Mouse (Mus musculus) limb, embryonic 15.5 days (tissue): ENCODE data around the gene Trabd2b. TPM values are rescaled to one million over a fixed set of nuclear protein-coding genes. Genes with fewer than 3 reads are reported as not detected.

ENCODE experiments used
- ATAC-seq: fragments of 200-750 bp; cut with Nextera tagmentation; 2 replicates; pipeline ENCODE4 v1.8.0; 2017; ENCODE audit warnings: low read depth, moderate TSS enrichment; ENCODE audit not compliant: insufficient number of reproducible peaks, low FRiP score, low TSS enrichment
- H3K27ac ChIP-seq: fragments of 300-500 bp; sonication (generic); 2 replicates; pipeline ENCODE4 v1.5.1; 2015; ENCODE audit warnings: moderate library complexity, mild to moderate bottlenecking, inconsistent platforms
- H3K27me3 ChIP-seq: fragments of 300-500 bp; sonication (generic); 2 replicates; pipeline ENCODE4 v1.6.1; 2015; ENCODE audit warnings: inconsistent platforms
- H3K36me3 ChIP-seq: fragments of 300-500 bp; sonication (generic); 2 replicates; pipeline ENCODE4 v1.6.1; 2015; ENCODE audit warnings: inconsistent platforms
- H3K4me1 ChIP-seq: fragments of 300-500 bp; sonication (generic); 2 replicates; pipeline ENCODE4 v1.6.1; 2015; ENCODE audit warnings: inconsistent platforms
- H3K4me2 ChIP-seq: fragments of 300-500 bp; sonication (generic); 2 replicates; pipeline ENCODE4 v1.6.1; 2015; ENCODE audit warnings: mild to moderate bottlenecking, inconsistent platforms
- H3K4me3 ChIP-seq: fragments of 300-500 bp; sonication (generic); 2 replicates; pipeline ENCODE4 v1.5.1; 2015; ENCODE audit warnings: mild to moderate bottlenecking, inconsistent platforms
- H3K9ac ChIP-seq: fragments of 300-500 bp; sonication (generic); 2 replicates; pipeline ENCODE4 v1.6.1; 2015; ENCODE audit warnings: inconsistent platforms
- H3K9me3 ChIP-seq: fragments of 300-500 bp; sonication (generic); 2 replicates; pipeline ENCODE4 v1.6.1; 2016; ENCODE audit warnings: inconsistent platforms
- WGBS: fragments of 180-500 bp; shearing (Covaris S2); methylation state at CpG from one replicate; pipeline ENCODE4 v1.1.7; 2015; 5-methylcytosine and 5-hydroxymethylcytosine counted together
- polyA plus RNA-seq: library from polyadenylated mRNA; unstranded; fragments of >200 nt; fragmentation: Nextera tagmentation; extraction: Ambion mirVana; gene quantifications from 2 replicates; pipeline ENCODE4 v1.2.1, GENCODE M21; 2015

The Trabd2b gene
- polyA plus RNA-seq, 1 experiment from 2014 or later, result 3.1 TPM

DNA sequence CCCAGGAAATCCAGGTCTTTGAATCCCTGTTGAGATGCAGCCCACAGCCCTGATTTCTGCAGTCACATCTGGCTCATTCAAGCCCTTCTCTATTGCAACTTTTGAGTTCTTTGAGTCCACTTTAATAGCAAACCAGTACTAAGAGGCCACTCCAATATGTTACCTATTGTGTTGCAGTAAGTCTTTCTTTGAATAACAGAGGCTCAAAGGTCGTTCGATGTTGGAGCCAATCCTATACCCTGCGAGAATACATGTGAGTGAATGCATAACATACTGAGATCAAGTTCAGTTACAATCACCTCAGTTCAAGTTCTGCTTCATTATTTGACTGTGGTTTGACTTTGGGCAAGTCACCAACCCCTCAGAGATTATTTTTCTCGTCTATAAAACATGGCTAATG is 47.5 kb downstream of the Trabd2b start:
- no peak overlapping the region for H3K4me3 ChIP-seq
- H3K27ac ChIP-seq, result no peak overlapping the region
- no peak overlapping the region for H3K4me2 ChIP-seq
- H3K36me3 ChIP-seq, result no peaks in the 10 kb centered on the region
- no peaks in the 10 kb centered on the region for H3K9me3 ChIP-seq
- 73% methylated on average over 4 of the region's 4 CpGs for WGBS
- ATAC-seq, result no peak
- H3K9ac ChIP-seq, result no peak overlapping the region
- H3K27me3 ChIP-seq, result no peaks in the 10 kb centered on the region
- 0 out of 2 replicates have a peak, but pooled peaks cover 5% of the 10 kb centered on the region for H3K4me1 ChIP-seq

DNA sequence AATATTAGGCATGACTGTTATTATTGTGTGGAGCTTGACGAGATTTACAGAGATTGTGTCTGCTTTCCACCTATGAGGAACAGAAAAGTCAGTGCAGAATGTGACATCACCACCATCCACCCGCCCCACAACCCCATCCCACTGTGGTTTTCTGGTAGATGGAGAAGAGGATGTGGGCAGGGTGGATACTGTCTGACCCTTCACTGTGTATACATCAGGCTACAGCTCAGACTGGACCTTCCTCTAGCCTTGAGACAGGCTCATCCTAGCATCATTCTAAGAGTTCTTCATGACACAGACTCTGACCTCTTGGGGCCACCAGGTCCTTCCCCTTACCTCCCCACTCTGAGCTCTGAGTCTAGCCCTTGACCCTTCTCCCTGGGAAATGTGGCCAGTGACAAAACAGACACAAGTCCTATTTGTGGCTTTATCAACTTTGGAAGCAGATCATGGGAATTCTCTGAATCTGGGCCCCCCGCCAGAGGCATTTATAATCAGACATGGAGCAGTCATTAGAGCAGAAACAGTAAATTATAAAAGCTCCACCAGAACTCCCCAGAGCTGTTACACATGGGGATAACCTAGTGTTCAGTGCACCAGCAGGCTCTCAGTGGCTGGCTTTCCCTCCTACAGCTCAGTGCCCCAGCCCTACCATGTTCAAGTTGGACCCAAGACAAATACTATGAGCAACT is 48.1 kb downstream of the Trabd2b start:
- Histone ChIP-seq H3K4me3 (no peak overlapping the region), H3K4me1 (0 out of 2 replicates have a peak, but pooled peaks cover 5% of the 10 kb centered on the region), H3K27me3 (0 out of 2 replicates have a peak, but pooled peaks cover 2% of the 10 kb centered on the region), H3K36me3 (no peaks in the 10 kb centered on the region), H3K27ac (no peak overlapping the region), H3K9me3 (no peaks in the 10 kb centered on the region), H3K4me2 (no peak overlapping the region), H3K9ac (no peak overlapping the region)
- 76% methylated on average over 3 of the region's 3 CpGs for WGBS
- ATAC-seq, result no peak

DNA sequence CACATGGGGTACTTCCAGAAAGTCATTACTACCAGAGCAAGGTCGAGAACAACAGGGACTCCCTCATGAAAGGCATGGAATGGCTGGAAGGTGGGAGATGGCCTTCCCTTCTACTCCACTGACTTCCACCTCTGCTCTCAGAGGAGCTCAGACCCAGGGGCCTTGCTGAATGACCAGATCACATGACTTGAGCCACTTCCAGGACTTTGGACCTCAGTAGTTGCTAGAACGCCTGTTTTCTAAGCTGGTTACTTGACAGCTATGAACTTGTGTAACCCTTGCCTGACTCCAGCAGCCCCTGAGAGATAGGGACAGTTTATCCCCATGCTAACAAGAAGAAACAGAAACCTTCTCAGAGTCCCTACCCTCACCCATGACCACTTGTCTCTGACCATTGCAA is 50.6 kb downstream of the Trabd2b start:
- Histone ChIP-seq H3K36me3 (no peaks in the 10 kb centered on the region), H3K27me3 (0 out of 2 replicates have a peak, but pooled peaks cover 5% of the 10 kb centered on the region), H3K4me3 (no peak overlapping the region), H3K9me3 (no peaks in the 10 kb centered on the region), H3K4me1 (0 out of 2 replicates have a peak, but pooled peaks cover 5% of the 10 kb centered on the region), H3K9ac (no peak overlapping the region), H3K4me2 (no peak overlapping the region), H3K27ac (no peak overlapping the region)
- no peak for ATAC-seq
- 87% methylated on average over 2 of the region's 2 CpGs for WGBS

DNA sequence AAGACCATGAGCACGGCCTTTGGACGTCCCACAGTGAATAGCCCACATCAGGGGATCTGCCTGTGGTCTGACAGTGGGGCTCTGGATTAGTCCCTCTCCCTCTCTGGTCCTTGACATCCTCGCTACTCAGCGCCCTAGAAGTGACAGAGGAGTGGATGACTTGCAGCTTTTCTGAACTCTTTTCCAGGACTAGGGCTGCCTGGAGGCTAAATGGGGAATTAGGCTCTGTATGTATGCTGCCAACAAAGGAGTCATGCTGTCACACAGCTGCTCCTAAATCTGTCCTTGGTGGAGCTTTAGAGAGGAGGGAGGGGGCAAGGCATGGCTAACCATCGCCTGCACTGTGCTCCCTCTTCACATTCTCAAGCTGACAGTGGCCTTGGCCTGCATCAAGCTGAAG is 53.1 kb downstream of the Trabd2b start:
- Histone ChIP-seq H3K4me1 (peaks cover 9% of the 10 kb centered on the region), H3K9me3 (no peaks in the 10 kb centered on the region), H3K27me3 (0 out of 2 replicates have a peak, but pooled peaks cover 5% of the 10 kb centered on the region), H3K27ac (no peak overlapping the region), H3K9ac (no peak overlapping the region), H3K36me3 (no peaks in the 10 kb centered on the region), H3K4me3 (no peak overlapping the region), H3K4me2 (no peak overlapping the region)
- WGBS, result 53% methylated on average over 5 of the region's 5 CpGs
- no peak for ATAC-seq

DNA sequence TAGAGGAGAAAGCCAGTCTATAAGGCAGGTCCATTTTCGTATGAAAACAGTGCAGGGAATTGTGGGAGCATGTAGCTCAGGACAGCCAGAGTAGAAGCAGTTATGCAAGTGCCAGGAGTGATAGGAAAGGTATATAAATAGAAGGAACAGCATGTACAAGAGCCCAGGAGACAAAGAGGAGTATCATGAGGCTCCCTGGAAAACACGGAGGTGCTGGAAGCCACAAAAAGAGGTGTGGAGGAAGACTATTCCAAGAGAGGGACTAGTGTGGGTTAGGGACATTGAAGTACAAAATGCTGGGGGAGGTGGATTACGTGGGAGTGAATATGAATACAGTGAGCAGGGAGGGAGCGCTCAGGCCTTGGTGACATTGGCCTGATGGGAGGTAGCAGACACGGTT is 53.9 kb downstream of the Trabd2b start:
- Histone ChIP-seq H3K27ac (no peak overlapping the region), H3K4me1 (peaks cover 4% of the 10 kb centered on the region), H3K9ac (no peak overlapping the region), H3K27me3 (0 out of 2 replicates have a peak, but pooled peaks cover 5% of the 10 kb centered on the region), H3K9me3 (no peaks in the 10 kb centered on the region), H3K4me3 (no peak overlapping the region), H3K4me2 (no peak overlapping the region), H3K36me3 (no peaks in the 10 kb centered on the region)
- ATAC-seq, result no peak
- 77% methylated on average over 5 of the region's 5 CpGs for WGBS

DNA sequence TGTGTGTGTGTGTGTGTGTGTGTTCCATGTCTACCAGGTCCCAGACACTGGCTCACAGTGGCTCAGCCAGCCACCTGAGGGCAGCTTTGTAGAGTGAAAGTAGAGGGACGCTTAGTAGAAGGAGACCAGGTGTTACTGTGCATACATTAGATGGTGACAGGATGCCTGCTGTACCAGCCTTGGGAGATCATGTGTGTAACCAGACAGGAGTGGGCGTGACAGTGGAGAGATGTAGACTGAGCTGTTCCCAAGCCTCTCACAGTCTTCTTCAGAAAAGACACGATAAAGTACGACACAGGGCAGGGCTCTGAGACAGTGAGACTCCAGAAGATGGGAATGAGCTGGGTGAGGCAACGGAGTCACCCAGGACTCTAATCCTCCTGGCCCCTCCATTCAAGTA is 54.6 kb downstream of the Trabd2b start:
- Histone ChIP-seq H3K27ac (no peak overlapping the region), H3K4me1 (peaks cover 4% of the 10 kb centered on the region), H3K27me3 (0 out of 2 replicates have a peak, but pooled peaks cover 5% of the 10 kb centered on the region)

DNA sequence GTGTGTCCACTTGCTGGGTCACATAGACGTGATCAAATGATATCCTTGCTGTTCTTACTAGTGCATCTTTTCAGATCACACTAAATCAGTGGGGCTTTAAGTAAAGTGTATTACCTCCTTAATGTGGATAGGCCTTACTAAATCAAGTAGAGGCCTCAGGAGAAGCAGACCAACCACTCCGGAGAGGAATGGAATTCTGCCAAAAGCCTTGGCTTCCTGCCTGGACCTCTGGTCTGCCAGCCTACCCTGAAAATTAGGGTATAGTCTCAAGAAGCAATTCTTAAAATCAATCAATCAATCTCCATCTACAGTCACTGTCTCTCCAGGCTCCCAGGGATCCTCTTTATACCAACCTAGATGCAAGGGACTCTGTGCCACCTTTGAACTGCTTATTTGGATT is 59.1 kb downstream of the Trabd2b start:
- Histone ChIP-seq H3K36me3 (no peaks in the 10 kb centered on the region), H3K9ac (no peak overlapping the region), H3K4me2 (no peak overlapping the region), H3K27ac (no peak overlapping the region), H3K4me3 (no peak overlapping the region), H3K9me3 (no peaks in the 10 kb centered on the region), H3K27me3 (0 out of 2 replicates have a peak, but pooled peaks cover 7% of the 10 kb centered on the region), H3K4me1 (peaks cover 21% of the 10 kb centered on the region)
- no peak for ATAC-seq
- WGBS, result 42% methylated on average over 2 of the region's 2 CpGs

More for the DNA sequence above, 54.6 kb downstream of the Trabd2b start:
- Histone ChIP-seq H3K4me3 (no peak overlapping the region), H3K4me2 (no peak overlapping the region), H3K9ac (no peak overlapping the region), H3K36me3 (no peaks in the 10 kb centered on the region), H3K9me3 (no peaks in the 10 kb centered on the region)
- ATAC-seq, result no peak
- WGBS, result 83% methylated on average over 5 of the region's 5 CpGs

DNA sequence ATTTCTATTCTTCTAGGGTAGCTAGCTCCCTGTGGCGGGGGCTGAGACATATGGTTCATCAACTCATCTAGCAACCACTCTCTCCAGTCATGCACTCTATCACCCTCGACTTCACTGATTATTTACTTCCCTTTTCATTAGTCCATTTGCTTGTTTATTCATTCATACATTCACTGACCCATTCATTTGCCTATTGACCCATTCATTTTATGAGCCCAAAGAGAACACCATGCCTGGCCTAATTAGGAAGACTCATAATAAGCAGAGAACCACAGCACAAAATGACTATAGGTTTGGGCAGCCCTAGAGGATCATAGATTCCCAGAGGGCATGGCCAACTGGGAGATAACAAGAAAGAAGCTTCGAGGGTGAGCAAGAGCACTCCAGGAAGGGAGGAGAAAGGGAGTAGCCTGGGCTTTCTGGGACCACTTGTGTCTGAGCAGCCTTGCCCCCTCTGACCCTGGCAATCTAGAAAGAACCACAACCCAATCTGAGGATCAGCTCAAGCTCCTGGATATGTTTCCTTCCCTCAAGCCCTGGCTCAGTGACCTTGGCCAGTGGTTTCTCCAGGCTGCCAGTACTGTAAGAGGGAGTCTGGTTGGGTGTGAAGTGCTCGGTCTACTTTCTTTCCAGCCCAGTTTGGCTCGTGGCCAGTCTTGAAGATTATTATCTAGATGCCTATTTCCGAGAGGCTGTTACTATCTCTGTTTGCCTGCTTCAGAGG is 61.0 kb downstream of the Trabd2b start:
- no peak overlapping the region for H3K9ac ChIP-seq
- H3K4me3 ChIP-seq, result no peak overlapping the region
- no peaks in the 10 kb centered on the region for H3K9me3 ChIP-seq
- no peak overlapping the region for H3K4me2 ChIP-seq
- H3K4me1 ChIP-seq, result peaks cover 34% of the 10 kb centered on the region
- H3K27me3 ChIP-seq, result peaks cover 11% of the 10 kb centered on the region; the same call in 1 of the 2 replicates
- no peaks in the 10 kb centered on the region for H3K36me3 ChIP-seq
- 45% methylated on average over 6 of the region's 6 CpGs for WGBS
- no peak overlapping the region for H3K27ac ChIP-seq
- ATAC-seq, result 0 out of 2 replicates have a peak, but pooled peaks have one; percentile 31

DNA sequence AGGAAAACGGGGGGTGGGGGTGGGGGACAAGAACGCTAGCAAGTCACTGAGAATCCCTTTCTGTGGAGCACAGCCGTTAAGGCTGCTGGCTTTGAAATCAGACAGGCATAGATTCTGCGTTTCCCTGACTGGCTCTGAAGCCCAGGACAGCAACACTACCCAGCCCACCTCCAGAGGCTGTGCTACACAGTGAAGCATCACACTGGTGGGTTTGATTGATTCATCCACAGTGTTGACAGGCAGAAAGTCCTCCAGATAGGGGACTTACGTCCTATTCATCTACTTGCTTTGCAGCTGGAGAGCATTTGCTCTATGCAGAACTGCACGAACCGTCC is 61.5 kb downstream of the Trabd2b start:
- H3K4me3 ChIP-seq, result no peak overlapping the region
- H3K4me2 ChIP-seq, result no peak overlapping the region

DNA sequence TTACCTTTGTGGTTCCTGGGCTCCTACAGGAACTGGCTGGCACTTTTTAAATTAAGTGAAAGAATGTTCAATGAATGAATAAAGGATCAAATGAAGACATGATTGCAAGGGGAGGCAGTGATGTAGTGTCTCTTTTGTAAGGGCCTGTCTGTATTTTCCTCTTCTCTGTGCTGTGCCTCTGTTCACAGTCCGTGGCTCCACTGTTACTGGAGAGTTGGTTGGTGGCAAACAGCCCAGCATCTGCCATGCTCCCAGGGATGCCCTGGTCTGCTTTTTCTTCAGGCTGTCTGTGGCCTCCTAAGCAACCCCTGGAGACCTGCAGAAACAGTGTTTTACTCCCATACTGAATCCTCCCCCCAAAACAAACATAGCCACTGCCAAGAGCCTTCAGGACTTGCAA is 63.4 kb downstream of the Trabd2b start:
- no peak overlapping the region for H3K27ac ChIP-seq
- H3K36me3 ChIP-seq, result no peaks in the 10 kb centered on the region
- H3K9me3 ChIP-seq, result no peaks in the 10 kb centered on the region
- H3K4me2 ChIP-seq, result no peak overlapping the region
- peaks cover 11% of the 10 kb centered on the region; the same call in 1 of the 2 replicates for H3K27me3 ChIP-seq
- no peak for ATAC-seq
- H3K4me1 ChIP-seq, result peaks cover 47% of the 10 kb centered on the region
- no peak overlapping the region for H3K4me3 ChIP-seq
- no peak overlapping the region for H3K9ac ChIP-seq
- WGBS, result 38% methylated on average over 1 of the region's 1 CpGs

More for the DNA sequence above, 61.5 kb downstream of the Trabd2b start:
- H3K9me3 ChIP-seq, result no peaks in the 10 kb centered on the region
- H3K27ac ChIP-seq, result no peak overlapping the region
- WGBS, result 35% methylated on average over 7 of the region's 7 CpGs
- no peaks in the 10 kb centered on the region for H3K36me3 ChIP-seq
- H3K9ac ChIP-seq, result no peak overlapping the region
- peaks cover 11% of the 10 kb centered on the region; the same call in 1 of the 2 replicates for H3K27me3 ChIP-seq
- ATAC-seq, result no peak
- peaks cover 34% of the 10 kb centered on the region for H3K4me1 ChIP-seq

DNA sequence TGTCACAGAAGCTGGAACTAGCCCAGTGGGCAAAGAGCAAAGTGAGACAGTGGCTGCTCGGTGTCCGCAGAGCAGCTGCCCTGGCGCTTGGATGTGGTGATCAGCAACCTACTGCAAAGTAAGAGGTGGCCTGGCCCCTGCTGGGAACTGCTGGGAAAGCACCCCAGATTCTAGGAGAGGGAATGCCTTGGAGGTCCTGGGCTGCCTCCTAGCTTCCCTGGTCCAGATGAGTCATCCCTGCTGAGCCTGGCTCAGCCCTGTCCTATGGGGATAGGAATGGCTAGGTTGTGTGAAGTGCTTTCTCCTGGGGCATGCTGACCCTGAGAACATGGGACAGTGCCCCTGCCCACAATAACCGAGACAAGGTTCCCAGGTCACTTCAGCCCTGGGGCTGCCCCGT is 65.6 kb downstream of the Trabd2b start:
- Histone ChIP-seq H3K4me3 (no peak overlapping the region), H3K27me3 (peaks cover 11% of the 10 kb centered on the region; the same call in 1 of the 2 replicates), H3K9ac (no peak overlapping the region), H3K9me3 (no peaks in the 10 kb centered on the region), H3K36me3 (no peaks in the 10 kb centered on the region), H3K4me1 (peaks cover 58% of the 10 kb centered on the region), H3K4me2 (no peak overlapping the region), H3K27ac (peak overlapping the region; percentile 24; the same call in 1 of the 2 replicates)
- 74% methylated on average over 5 of the region's 5 CpGs for WGBS
- ATAC-seq, result peak; percentile 38; the same call in 1 of the 2 replicates

DNA sequence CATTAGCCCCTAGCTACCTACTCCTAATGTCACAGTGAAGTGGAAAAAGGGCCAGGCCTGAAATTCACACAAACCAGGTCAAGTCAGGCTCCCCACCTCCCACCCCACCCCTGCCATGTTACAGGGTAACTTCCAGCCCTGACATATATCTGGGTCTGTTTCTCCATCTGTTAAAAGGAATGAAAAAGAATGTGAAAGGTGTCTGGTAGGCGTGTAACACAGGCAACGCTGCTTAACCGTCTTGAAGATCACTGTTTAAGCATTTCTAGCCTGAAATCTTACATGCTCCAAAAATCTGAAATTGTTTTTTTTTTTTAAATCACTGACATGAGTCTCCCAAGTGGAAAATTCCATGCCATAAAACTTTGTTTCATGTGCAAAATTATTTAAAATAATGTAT is 69.8 kb downstream of the Trabd2b start:
- H3K9ac ChIP-seq, result no peak overlapping the region
- 47% methylated on average over 3 of the region's 3 CpGs for WGBS
- peaks cover 53% of the 10 kb centered on the region for H3K4me1 ChIP-seq
- no peak overlapping the region for H3K27ac ChIP-seq
- H3K4me3 ChIP-seq, result no peak overlapping the region
- H3K4me2 ChIP-seq, result no peak overlapping the region
- ATAC-seq, result no peak
- peaks cover 16% of the 10 kb centered on the region for H3K27me3 ChIP-seq
- no peaks in the 10 kb centered on the region for H3K36me3 ChIP-seq
- H3K9me3 ChIP-seq, result no peaks in the 10 kb centered on the region
